Mouse (Mus musculus): ENCODE measurements at regions not wholly inside any gene's neighbourhood (a gene's known extent, or its start where the extent isn't known, plus 50 kb on each side); places are given as distances from the start of the nearest gene placed in this dataset.
A peak's percentile ranks its signal among the peaks of the same experiment; 100 is the strongest.

- Histone ChIP-seq H3K4me3 (no peak overlapping the region), H3K36me3 (no peaks in the 10 kb centered on the region), H3K27ac (no peak overlapping the region), H3K27me3 (ENCODE audit: low read depth, poor library complexity, severe bottlenecking) (no peaks in the 10 kb centered on the region), H3K9me3 (replicated peaks) (no peaks in the 10 kb centered on the region), H3K4me1 (no peaks in the 10 kb centered on the region)
- DNase-seq (ENCODE audit: low spot score), result no peak
- 90% methylated on average over 2 of the region's 2 CpGs for WGBS
These were observed 773.9 kb downstream of the D3Ertd751e start for GRCm38 (mm10) chr3:42516286-42516685.

- H3K27me3 ChIP-seq (ENCODE audit: low read depth, poor library complexity, severe bottlenecking), result no peaks in the 10 kb centered on the region
- no peak for DNase-seq (ENCODE audit: low spot score)
- H3K9me3 ChIP-seq (replicated peaks), result no peaks in the 10 kb centered on the region
- H3K4me3 ChIP-seq, result no peak overlapping the region
- no peaks in the 10 kb centered on the region for H3K36me3 ChIP-seq
- whole genome bisulfite sequencing, result 95% methylated on average over 4 of the region's 4 CpGs
- no peaks in the 10 kb centered on the region for H3K4me1 ChIP-seq
- H3K27ac ChIP-seq, result no peak overlapping the region
These were observed 789.0 kb downstream of the D3Ertd751e start for GRCm38 (mm10) chr3:42531397-42531796.

- Histone ChIP-seq H3K4me3 (no peak overlapping the region), H3K27me3 (ENCODE audit: low read depth, poor library complexity, severe bottlenecking) (no peaks in the 10 kb centered on the region), H3K4me1 (no peaks in the 10 kb centered on the region), H3K27ac (no peak overlapping the region), H3K9me3 (replicated peaks) (no peaks in the 10 kb centered on the region), H3K36me3 (no peaks in the 10 kb centered on the region)
- 95% methylated on average over 1 of the region's 1 CpGs for WGBS
- no peak for DNase-seq (ENCODE audit: low spot score)
These were observed 824.3 kb downstream of the D3Ertd751e start for GRCm38 (mm10) chr3:42566731-42567130.

DNA sequence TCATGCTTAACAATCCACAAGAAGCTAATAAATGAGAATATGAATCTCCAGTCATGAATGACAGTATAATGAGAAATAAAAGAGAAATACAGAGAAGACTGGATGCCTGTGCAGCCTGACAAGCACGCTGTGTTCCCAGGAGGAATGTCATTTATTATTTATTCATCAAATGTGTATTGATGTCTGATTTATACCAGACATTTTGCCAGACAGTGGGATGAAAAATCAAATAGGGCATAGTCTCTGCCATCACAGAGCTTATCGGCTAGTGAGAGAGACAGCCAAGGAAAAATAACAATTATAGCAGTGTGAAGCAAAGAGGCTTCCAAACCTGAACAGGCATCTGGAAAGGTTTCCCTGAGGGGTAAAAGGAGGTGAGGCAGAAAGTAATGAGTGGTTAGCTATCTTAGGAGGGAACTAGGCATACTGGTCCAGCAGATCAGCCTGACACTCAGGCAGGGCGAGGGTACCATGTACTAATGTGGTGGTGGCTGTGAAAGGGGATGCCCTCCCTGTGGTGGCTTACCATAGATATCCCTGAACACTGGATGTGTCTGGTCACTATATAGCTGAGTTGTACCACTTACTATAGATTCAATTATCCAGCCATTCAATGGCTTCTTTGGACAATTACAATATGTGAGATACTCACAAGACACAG, 828.1 kb downstream of the D3Ertd751e start:
- Histone ChIP-seq H3K4me3 (no peak overlapping the region), H3K27me3 (ENCODE audit: low read depth, poor library complexity, severe bottlenecking) (no peaks in the 10 kb centered on the region), H3K36me3 (no peaks in the 10 kb centered on the region), H3K9me3 (replicated peaks) (no peaks in the 10 kb centered on the region), H3K27ac (no peak overlapping the region), H3K4me1 (peaks cover 6% of the 10 kb centered on the region; the same call in 1 of the 2 replicates)
- DNase-seq (ENCODE audit: low spot score), result no peak
- 90% methylated on average over 3 of the region's 3 CpGs for WGBS

DNA sequence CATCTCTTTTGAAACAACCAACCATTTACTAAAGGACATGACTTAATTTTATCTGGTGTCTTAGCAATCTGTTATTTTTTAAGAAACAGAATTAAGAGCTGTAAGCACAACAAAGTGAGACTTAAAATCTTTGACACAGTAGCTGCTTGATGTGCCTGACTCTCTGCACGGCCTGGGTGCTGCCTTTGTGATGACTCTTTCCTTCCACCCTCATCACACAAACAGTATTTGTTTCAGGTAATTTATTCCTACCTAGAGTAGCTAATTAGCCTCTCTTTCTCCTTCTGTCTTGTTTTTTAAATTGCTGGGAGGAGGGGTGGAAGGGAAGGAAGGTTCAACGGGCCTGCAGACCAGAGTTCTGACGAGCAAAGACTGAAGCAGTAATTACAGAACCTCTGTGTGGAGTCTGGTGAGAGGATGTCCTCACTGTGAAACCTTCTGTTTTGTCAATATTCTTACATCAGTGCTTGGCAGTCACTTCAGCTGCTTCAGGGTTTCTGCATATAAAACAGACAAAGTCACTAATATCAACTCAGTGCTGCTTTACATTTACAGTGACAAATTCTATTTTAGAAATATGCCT, 829.6 kb downstream of the D3Ertd751e start:
- H3K27ac ChIP-seq, result no peak overlapping the region
- no peak overlapping the region for H3K4me3 ChIP-seq
- peaks cover 6% of the 10 kb centered on the region; the same call in 1 of the 2 replicates for H3K4me1 ChIP-seq
- H3K27me3 ChIP-seq (ENCODE audit: low read depth, poor library complexity, severe bottlenecking), result no peaks in the 10 kb centered on the region
- H3K36me3 ChIP-seq, result no peaks in the 10 kb centered on the region
- 50% methylated on average over 3 of the region's 3 CpGs for WGBS
- DNase-seq (ENCODE audit: low spot score), result no peak
- H3K9me3 ChIP-seq (replicated peaks), result no peaks in the 10 kb centered on the region

DNA sequence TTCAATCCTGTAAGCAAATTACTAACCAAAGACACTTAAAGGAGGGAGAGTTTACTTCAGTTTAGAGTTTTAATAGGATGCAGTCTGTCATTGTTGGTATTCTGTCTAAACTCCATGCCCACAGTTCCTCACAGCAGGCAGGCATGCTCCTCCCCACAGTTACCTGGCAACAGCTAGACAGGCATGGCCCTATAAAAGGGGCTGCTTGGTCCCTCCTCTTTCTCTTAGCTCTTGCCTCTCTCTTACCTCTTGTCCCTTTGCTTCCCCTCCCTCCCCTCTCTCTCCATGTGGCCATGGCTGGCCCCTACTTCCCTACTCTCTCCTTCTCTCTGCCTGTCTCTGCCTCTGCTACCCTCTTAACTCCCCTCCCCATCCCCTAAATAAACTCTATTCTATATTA, 830.7 kb downstream of the D3Ertd751e start:
- Histone ChIP-seq H3K4me3 (no peak overlapping the region), H3K9me3 (replicated peaks) (no peaks in the 10 kb centered on the region), H3K36me3 (no peaks in the 10 kb centered on the region), H3K27me3 (ENCODE audit: low read depth, poor library complexity, severe bottlenecking) (no peaks in the 10 kb centered on the region), H3K27ac (no peak overlapping the region), H3K4me1 (peaks cover 6% of the 10 kb centered on the region; the same call in 1 of the 2 replicates)
- peak; percentile 29 for DNase-seq (ENCODE audit: low spot score)

DNA sequence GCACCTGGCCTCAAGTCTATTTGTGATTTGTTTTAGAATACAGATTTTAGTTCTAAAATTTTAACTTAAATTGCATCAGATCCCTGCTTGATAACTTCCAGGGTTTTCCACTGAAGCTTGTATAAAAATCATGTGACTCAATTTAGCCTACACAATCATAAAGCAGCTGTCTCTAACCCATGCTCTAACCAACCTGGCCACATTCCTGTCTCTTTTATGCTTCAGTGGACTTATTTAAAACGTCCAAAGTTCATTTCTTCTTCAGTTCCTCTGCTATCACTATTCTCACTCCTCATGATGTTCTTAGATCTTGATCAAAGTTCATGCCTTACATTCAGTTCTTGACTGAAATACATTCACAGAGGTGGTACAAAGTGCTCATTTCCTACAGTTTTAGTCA, 839.9 kb downstream of the D3Ertd751e start:
- Histone ChIP-seq H3K36me3 (no peaks in the 10 kb centered on the region), H3K27me3 (ENCODE audit: low read depth, poor library complexity, severe bottlenecking) (no peaks in the 10 kb centered on the region), H3K4me3 (no peak overlapping the region), H3K9me3 (replicated peaks) (no peaks in the 10 kb centered on the region), H3K27ac (no peak overlapping the region), H3K4me1 (no peaks in the 10 kb centered on the region)
- WGBS, result 38% methylated on average over 1 of the region's 1 CpGs
- DNase-seq (ENCODE audit: low spot score), result no peak

GRCm38 (mm10) chr3:42587296-42587932, 845.0 kb downstream of the D3Ertd751e start:
- H3K4me1 ChIP-seq, result no peaks in the 10 kb centered on the region
- H3K27me3 ChIP-seq (ENCODE audit: low read depth, poor library complexity, severe bottlenecking), result no peaks in the 10 kb centered on the region
- no peak for DNase-seq (ENCODE audit: low spot score)
- 76% methylated on average over 6 of the region's 6 CpGs for WGBS
- no peaks in the 10 kb centered on the region for H3K9me3 ChIP-seq (replicated peaks)
- no peak overlapping the region for H3K4me3 ChIP-seq
- no peak overlapping the region for H3K27ac ChIP-seq
- no peaks in the 10 kb centered on the region for H3K36me3 ChIP-seq

- 94% methylated on average over 2 of the region's 2 CpGs for WGBS
- no peaks in the 10 kb centered on the region for H3K4me1 ChIP-seq
- no peaks in the 10 kb centered on the region for H3K9me3 ChIP-seq (replicated peaks)
- no peak overlapping the region for H3K27ac ChIP-seq
- H3K4me3 ChIP-seq, result no peak overlapping the region
- no peaks in the 10 kb centered on the region for H3K27me3 ChIP-seq (ENCODE audit: low read depth, poor library complexity, severe bottlenecking)
- no peak for DNase-seq (ENCODE audit: low spot score)
- H3K36me3 ChIP-seq, result no peaks in the 10 kb centered on the region
These were observed 847.1 kb downstream of the D3Ertd751e start for GRCm38 (mm10) chr3:42589516-42589915.

GRCm38 (mm10) chr3:42590126-42590525, 847.7 kb downstream of the D3Ertd751e start:
- no peak overlapping the region for H3K27ac ChIP-seq

GRCm38 (mm10) chr3:42593792-42594433, 851.5 kb downstream of the D3Ertd751e start:
- no peaks in the 10 kb centered on the region for H3K36me3 ChIP-seq
- H3K4me1 ChIP-seq, result no peaks in the 10 kb centered on the region
- no peaks in the 10 kb centered on the region for H3K27me3 ChIP-seq (ENCODE audit: low read depth, poor library complexity, severe bottlenecking)
- no peak overlapping the region for H3K27ac ChIP-seq
- no peak for DNase-seq (ENCODE audit: low spot score)
- 85% methylated on average over 6 of the region's 6 CpGs for WGBS
- no peaks in the 10 kb centered on the region for H3K9me3 ChIP-seq (replicated peaks)
- no peak overlapping the region for H3K4me3 ChIP-seq

More at GRCm38 (mm10) chr3:42590126-42590525, 847.7 kb downstream of the D3Ertd751e start:
- no peak for DNase-seq (ENCODE audit: low spot score)
- Histone ChIP-seq H3K36me3 (no peaks in the 10 kb centered on the region), H3K4me1 (no peaks in the 10 kb centered on the region), H3K4me3 (no peak overlapping the region), H3K9me3 (replicated peaks) (no peaks in the 10 kb centered on the region), H3K27me3 (ENCODE audit: low read depth, poor library complexity, severe bottlenecking) (no peaks in the 10 kb centered on the region)
- WGBS, result 87% methylated on average over 2 of the region's 2 CpGs

DNA sequence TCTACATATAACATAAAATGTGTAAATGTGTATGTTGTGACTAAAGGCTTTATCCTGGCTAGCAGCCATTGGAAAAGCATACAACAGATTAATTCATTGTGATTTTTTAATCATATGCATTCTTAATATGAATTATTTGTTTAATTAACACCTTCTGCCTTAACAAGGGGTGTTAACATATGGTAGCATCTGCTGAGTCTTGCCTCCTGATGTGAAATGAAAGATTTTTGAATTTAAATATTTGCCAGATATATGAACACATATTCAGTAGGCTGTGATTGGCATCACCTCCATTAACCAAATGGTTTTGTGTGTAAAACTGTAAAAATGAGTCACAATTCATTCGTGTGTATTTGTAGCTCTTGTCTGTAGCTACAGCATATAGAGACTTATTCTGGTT, 854.3 kb downstream of the D3Ertd751e start:
- DNase-seq (ENCODE audit: low spot score), result no peak
- Histone ChIP-seq H3K36me3 (no peaks in the 10 kb centered on the region), H3K27me3 (ENCODE audit: low read depth, poor library complexity, severe bottlenecking) (no peaks in the 10 kb centered on the region), H3K4me1 (no peaks in the 10 kb centered on the region), H3K4me3 (no peak overlapping the region), H3K27ac (no peak overlapping the region), H3K9me3 (replicated peaks) (no peaks in the 10 kb centered on the region)
- WGBS, result 86% methylated on average over 1 of the region's 1 CpGs

All from limb, embryonic 10.5 days (tissue).